Mouse (Mus musculus) spleen, adult 2 months (tissue): Measurements from ENCODE around the gene Scel. TPM values are rescaled to one million over a fixed set of nuclear protein-coding genes. Genes with fewer than 3 reads are reported as not detected.

Experiments used
- DNase-seq, 2 experiments: peaks; one replicate each; pipeline versions ENCODE4 v3.0.0 to v3.0.0-alpha.2; 2012 to 2021; ENCODE audit warnings: low spot score in 2 of 2, low read depth in 1 of 2
- H3K27ac ChIP-seq: fragments of 200-500 bp; 2 replicates; pipeline ENCODE4 v1.5.1; 2012; ENCODE audit warnings: low read length, inconsistent platforms; ENCODE audit not compliant: insufficient read depth
- H3K27me3 ChIP-seq: fragments of 200-500 bp; 2 replicates; pipeline ENCODE4 v1.6.1; 2012; ENCODE audit warnings: mild to moderate bottlenecking, moderate library complexity, low read length, inconsistent platforms; ENCODE audit not compliant: control insufficient read depth, insufficient read depth
- H3K36me3 ChIP-seq: fragments of 200-500 bp; 2 replicates; pipeline ENCODE4 v1.6.1; 2012; ENCODE audit warnings: mild to moderate bottlenecking, low read length, inconsistent platforms; ENCODE audit not compliant: control insufficient read depth, insufficient read depth
- H3K4me1 ChIP-seq: fragments of 200-500 bp; 2 replicates; pipeline ENCODE4 v1.6.1; 2011; ENCODE audit warnings: inconsistent platforms; ENCODE audit not compliant: control insufficient read depth, insufficient read depth, insufficient read length
- H3K4me3 ChIP-seq: fragments of 200-500 bp; 2 replicates; pipeline ENCODE4 v1.5.1; 2011; ENCODE audit warnings: mild to moderate bottlenecking, inconsistent platforms; ENCODE audit not compliant: insufficient read depth, insufficient read length; ENCODE audit errors: extremely low read depth
- CTCF ChIP-seq: fragments of 200-500 bp; IDR thresholded peaks from 2 replicates; pipeline ENCODE4 v1.5.1; 2011; ENCODE audit warnings: mild to moderate bottlenecking, inconsistent platforms; ENCODE audit not compliant: insufficient read depth, insufficient read length, insufficient replicate concordance; ENCODE audit errors: extremely low read depth
- POLR2A ChIP-seq: fragments of 200-500 bp; IDR thresholded peaks from 2 replicates; pipeline ENCODE4 v1.6.1; 2011; ENCODE audit warnings: low read depth, low read length, inconsistent platforms
- WGBS: fragments of 180-500 bp; shearing (Covaris S2); methylation state at CpG from one replicate; pipeline ENCODE4 v1.1.7; 2018; 5-methylcytosine and 5-hydroxymethylcytosine counted together
- polyA plus RNA-seq: library from polyadenylated mRNA; depleted of rRNA; stranded (reverse); fragments of >200 nt; gene quantifications from 2 replicates; pipeline ENCODE4 v1.2.3, GENCODE M21; 2012

Scel gene
- polyA plus RNA-seq, 1 experiment: 0.11 TPM

DNA sequence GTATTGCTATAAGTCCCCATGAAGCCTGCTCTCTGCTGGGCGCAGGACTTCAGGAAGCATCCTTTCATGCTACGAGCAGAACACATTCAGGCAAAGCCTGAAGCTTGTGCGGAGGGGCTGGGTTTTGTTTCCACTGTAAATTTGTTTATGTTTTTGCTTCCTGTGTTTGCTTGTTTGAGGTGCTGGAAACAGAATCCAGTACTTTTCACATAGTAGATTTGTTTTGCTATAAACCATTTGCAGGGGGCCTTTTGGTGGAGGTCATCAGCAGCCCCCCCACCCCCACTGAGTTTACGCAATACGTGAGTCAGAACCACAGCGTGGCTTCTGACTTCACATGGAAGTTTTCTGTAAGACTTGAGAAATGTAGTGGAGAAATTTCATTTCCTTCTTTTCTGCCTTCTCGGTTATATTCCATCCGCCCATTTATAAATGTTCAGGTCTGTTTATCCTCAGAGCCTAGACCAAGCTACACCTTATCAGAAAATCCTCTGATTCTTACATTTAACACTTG lies 22.4 kb downstream of the Scel start:
- H3K4me1 ChIP-seq: no peaks in the 10 kb centered on the region
- DNase-seq: no peak
- no peaks in the 10 kb centered on the region for H3K27me3 ChIP-seq
- TF ChIP-seq POLR2A: no peak
- no peak for TF ChIP-seq CTCF
- H3K4me3 ChIP-seq: no peak overlapping the region
- 68% methylated on average over 8 of the region's 8 CpGs for WGBS
- H3K36me3 ChIP-seq: no peaks in the 10 kb centered on the region
- H3K27ac ChIP-seq: no peak overlapping the region

DNA sequence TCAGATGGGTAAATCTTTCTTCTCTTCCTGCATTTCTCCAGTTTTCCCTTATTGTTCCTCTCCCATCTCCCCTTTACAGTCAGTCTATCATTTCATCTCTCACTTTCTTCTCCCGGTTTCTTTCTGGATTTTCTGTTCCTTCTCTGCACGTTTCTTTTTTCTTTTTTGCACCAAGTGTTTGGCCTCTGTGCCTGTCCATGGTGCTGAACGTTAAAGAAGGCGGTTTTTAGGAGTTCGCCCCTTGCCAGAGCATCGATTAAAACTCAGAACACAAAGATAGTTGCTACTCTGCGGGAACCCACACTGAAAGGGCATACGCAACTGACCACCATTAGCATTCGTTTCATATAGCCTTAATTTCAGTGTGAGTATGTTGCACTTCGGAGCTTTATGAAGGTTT lies 23.2 kb downstream of the Scel start:
- DNase-seq: no peak
- WGBS: 37% methylated on average over 10 of the region's 10 CpGs
- no peaks in the 10 kb centered on the region for H3K4me1 ChIP-seq
- H3K27me3 ChIP-seq: no peaks in the 10 kb centered on the region
- H3K27ac ChIP-seq: no peak overlapping the region
- no peak overlapping the region for H3K4me3 ChIP-seq
- TF ChIP-seq CTCF: no peak
- no peak for TF ChIP-seq POLR2A
- no peaks in the 10 kb centered on the region for H3K36me3 ChIP-seq

DNA sequence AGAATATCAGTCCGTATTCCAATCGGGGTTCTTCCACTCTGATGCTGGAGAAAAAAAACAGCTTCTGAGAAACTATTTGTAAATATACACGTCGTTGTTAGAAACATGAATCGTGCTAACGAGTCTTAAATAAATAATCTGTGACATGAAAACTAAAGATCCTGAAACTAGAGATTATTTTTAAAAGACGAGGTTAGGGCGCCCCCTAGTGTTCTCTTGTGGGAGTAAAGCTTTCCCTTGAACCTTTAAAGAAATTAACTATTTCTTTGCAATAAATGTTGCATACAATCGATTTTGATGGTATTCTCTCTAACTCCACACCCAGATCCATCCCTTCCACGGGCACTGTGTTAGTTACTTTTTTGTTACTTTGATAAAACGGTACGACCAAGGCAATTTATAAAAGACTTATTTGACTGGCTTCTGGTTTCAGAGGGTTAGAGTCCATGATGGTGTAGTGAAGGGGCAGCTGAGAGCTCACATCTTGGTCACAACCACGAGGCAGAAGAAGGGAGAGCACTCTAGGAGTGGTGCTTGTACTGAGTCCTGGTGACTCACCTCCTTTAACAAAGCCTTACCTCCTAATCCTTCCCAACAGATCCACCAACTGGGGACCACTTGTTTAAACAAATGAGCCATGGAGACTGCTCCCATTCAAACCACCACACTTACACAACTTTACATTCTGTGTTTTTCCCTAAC lies 24.4 kb downstream of the Scel start:
- Histone ChIP-seq H3K27ac (no peak overlapping the region), H3K27me3 (no peaks in the 10 kb centered on the region), H3K4me1 (no peaks in the 10 kb centered on the region), H3K36me3 (no peaks in the 10 kb centered on the region), H3K4me3 (no peak overlapping the region)
- whole genome bisulfite sequencing: 16% methylated on average over 13 of the region's 13 CpGs
- TF ChIP-seq CTCF (no peak), POLR2A (no peak)
- DNase-seq: peak; percentile 9 to 31

DNA sequence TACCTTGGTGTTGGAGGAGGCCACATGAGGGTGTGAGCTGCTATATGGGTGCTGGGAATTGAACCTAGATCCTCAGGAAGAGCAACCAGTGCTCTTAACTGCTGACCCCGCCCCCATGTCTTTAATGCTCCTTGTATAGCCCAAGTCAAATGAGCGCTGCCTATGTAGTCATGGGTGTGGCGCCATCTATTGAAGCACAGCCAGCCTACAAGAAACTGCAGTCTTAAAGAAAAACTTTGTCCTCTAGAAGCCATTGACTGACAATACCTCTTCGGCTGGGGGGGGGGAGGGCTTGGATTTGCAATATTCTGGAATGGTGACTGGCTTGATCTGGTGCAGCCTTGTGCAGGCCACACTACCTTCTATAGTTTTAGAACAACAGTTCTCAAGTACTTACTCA lies 26.7 kb downstream of the Scel start:
- Histone ChIP-seq H3K27me3 (no peaks in the 10 kb centered on the region), H3K36me3 (no peaks in the 10 kb centered on the region), H3K4me3 (no peak overlapping the region), H3K27ac (no peak overlapping the region), H3K4me1 (no peaks in the 10 kb centered on the region)
- DNase-seq: peak in 1 of 2 experiments; percentile 9
- TF ChIP-seq POLR2A: no peak
- no peak for TF ChIP-seq CTCF
- WGBS: 64% methylated on average over 4 of the region's 4 CpGs

DNA sequence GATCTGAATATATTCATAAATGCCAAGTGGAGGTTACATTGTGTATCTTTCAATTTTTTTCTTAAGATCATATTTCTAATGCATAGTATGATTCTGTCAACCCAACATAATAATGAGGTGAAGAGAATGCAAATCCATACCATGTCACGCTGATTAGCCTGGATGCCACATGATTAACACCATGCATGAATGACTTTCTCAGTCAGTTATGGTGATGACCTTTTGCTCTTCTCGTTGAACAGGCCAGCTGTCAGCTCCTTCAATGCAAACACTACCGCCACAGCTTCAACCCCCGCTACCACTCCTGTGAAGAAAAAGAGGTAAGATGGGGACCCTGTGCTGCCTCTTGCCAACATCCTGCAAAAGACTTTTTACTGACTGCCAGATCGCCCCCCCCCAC lies 28.5 kb downstream of the Scel start:
- no peak overlapping the region for H3K27ac ChIP-seq
- H3K36me3 ChIP-seq: no peaks in the 10 kb centered on the region
- H3K4me3 ChIP-seq: no peak overlapping the region
- 69% methylated on average over 5 of the region's 5 CpGs for WGBS
- TF ChIP-seq CTCF (no peak), POLR2A (no peak)
- no peak for DNase-seq
- H3K27me3 ChIP-seq: no peaks in the 10 kb centered on the region
- no peaks in the 10 kb centered on the region for H3K4me1 ChIP-seq

DNA sequence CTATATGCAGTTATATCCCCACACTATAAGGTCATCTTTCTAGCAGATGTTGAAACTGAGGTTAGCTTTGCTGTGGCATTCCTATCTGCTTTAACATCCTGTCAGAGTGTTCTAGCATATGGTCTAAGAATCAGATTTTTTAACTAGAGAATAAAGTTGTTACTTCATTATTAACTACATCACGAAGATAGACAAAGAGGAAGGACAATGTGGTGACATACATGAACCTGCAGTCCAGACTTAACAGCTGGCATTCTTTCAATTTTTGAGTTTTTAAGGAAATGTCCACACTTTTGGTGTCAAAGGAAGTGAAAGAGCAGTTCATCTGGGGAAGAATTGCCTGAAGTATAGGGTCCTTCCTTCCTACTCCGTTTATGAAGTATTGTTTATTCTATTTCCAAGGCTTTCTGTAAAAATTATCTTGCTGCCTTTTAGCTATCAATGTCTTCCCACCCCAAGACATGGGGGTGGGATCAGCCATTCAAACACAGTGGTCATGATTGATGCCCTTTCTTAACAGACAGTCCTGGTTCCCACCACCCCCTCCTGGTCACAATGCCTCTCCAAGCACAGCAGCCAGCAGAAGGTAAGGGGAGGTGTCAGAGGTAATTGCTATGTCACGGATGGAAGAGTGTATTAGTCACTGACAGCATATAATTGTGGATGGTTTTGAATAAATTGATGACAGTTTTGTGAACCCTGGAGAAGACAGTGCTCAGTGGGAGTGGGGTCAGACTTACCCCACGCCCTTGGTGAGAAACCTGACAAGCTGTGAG lies 30.4 kb downstream of the Scel start:
- Histone ChIP-seq H3K27ac (no peak overlapping the region), H3K36me3 (no peaks in the 10 kb centered on the region), H3K4me1 (no peaks in the 10 kb centered on the region), H3K27me3 (no peaks in the 10 kb centered on the region), H3K4me3 (no peak overlapping the region)
- TF ChIP-seq POLR2A (no peak), CTCF (no peak)
- DNase-seq: no peak
- whole genome bisulfite sequencing: 51% methylated on average over 4 of the region's 4 CpGs

DNA sequence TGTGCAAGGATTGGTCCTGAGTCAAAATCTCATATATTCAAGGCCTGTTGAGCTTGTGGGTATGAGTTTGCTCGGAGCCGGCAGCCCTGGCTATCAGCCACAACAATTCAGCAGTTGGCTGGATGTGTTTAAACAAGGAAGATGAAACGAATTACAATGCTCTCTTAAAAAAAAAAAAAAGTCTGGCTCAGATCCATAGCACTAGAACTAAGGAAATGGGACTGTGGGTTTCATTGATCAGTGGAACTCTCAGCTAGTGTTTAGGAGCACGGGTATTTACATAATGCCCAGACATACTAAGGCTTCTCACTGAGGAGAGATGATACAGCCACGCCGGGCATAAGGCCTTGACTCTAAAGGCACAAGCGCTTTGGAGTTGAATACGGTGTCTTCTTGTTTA lies 32.6 kb downstream of the Scel start:
- Histone ChIP-seq H3K4me3 (no peak overlapping the region), H3K27me3 (no peaks in the 10 kb centered on the region), H3K27ac (no peak overlapping the region), H3K36me3 (no peaks in the 10 kb centered on the region), H3K4me1 (no peaks in the 10 kb centered on the region)
- DNase-seq: no peak
- WGBS: 70% methylated on average over 8 of the region's 8 CpGs
- TF ChIP-seq CTCF (no peak), POLR2A (no peak)
